Mouse (Mus musculus) forebrain, embryonic 12.5 days (tissue): ENCODE data around the gene Tk1. TPM values are rescaled to one million over a fixed set of nuclear protein-coding genes. Genes with fewer than 3 reads are reported as not detected.

Experiments used
- ATAC-seq: fragments of 200-750 bp; cut with Nextera tagmentation; 2 replicates; pipeline ENCODE4 v1.8.0; 2017; ENCODE audit warnings: moderate TSS enrichment; ENCODE audit not compliant: low FRiP score
- H3K27ac ChIP-seq: fragments of 300-500 bp; sonication (generic); 2 replicates; pipeline ENCODE4 v1.5.1; 2016; ENCODE audit warnings: mild to moderate bottlenecking
- H3K27me3 ChIP-seq: fragments of 300-500 bp; sonication (generic); 2 replicates; pipeline ENCODE4 v1.6.1; 2016; ENCODE audit warnings: mild to moderate bottlenecking
- H3K36me3 ChIP-seq: fragments of 300-500 bp; sonication (generic); replicated peaks from 2 replicates; pipeline ENCODE4 v1.6.1; 2016; ENCODE audit warnings: mild to moderate bottlenecking
- H3K4me1 ChIP-seq: fragments of 300-500 bp; sonication (generic); 2 replicates; pipeline ENCODE4 v1.6.1; 2016
- H3K4me2 ChIP-seq: fragments of 300-500 bp; sonication (generic); 2 replicates; pipeline ENCODE4 v1.6.1; 2016; ENCODE audit warnings: mild to moderate bottlenecking, moderate library complexity
- H3K4me3 ChIP-seq: fragments of 300-500 bp; sonication (generic); replicated peaks from 2 replicates; pipeline ENCODE4 v1.5.1; 2016; ENCODE audit warnings: mild to moderate bottlenecking
- H3K9ac ChIP-seq: fragments of 300-500 bp; sonication (generic); 2 replicates; pipeline ENCODE4 v1.6.1; 2016; ENCODE audit warnings: mild to moderate bottlenecking
- H3K9me3 ChIP-seq: fragments of 300-500 bp; sonication (generic); 2 replicates; pipeline ENCODE4 v1.6.1; 2016
- WGBS: fragments of 180-500 bp; shearing (Covaris S2); methylation state at CpG from one replicate; pipeline ENCODE4 v1.1.7; 2016; 5-methylcytosine and 5-hydroxymethylcytosine counted together
- polyA plus RNA-seq: library from polyadenylated mRNA; unstranded; fragments of >200 nt; fragmentation: Nextera tagmentation; extraction: Ambion mirVana; gene quantifications from 2 replicates; pipeline ENCODE4 v1.2.1, GENCODE M21; 2016

The Tk1 gene
- 110 and 115 TPM in 2 replicates for polyA plus RNA-seq

DNA sequence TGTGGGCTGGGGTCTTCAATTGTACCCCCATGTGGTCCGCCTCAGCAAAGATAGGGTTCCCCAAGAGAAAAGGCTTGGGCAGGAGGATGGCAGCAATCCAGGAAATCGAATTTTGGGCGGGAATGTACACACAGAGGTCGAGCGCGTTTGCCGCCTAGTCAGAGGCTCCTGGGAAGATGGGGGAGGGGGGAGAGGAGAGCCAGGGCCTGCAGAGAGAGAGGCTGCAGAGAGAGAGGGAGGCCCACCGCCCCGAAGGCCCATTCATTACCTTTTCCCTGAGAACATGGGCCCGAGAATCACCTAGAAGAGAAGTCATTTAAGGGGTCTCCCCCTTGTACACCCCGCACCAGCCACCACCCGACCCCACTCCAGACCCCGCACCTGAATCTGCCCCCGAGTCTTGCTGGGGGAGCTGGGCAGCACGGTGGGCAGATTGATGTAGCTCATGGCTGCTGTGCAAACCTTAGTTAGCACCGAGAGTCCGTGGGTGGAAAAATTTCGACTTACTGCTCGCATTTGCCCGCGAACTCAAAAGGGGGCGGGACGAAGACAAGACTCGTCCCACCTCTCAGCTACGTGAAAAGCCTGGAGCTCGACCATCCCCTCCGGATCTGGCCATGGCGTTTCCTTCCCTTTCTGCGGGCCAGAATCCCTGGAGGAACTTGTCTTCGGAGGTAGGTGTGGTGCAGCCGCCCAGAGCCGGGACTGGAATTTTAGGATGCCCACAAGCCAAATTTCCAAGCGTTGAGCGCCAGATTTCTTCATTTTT, at the start of gene Tk1, which contains the start of gene Afmid:
Gene Tk1 (minus strand): TSS at position 760 of the 769 bp plus-strand sequence.
Gene Afmid (plus strand): TSS at position 592 of the 769 bp plus-strand sequence.
- peak within 1 kb of the TSS; percentile 74 for H3K9ac ChIP-seq
- no peaks in the 10 kb centered on the region for H3K9me3 ChIP-seq
- peaks cover 62% of the 10 kb centered on the region for H3K4me1 ChIP-seq
- peak within 1 kb of the TSS; percentile 61 for H3K4me3 ChIP-seq
- H3K36me3 ChIP-seq = peaks cover 30% of the 10 kb centered on the region
- no peaks in the 10 kb centered on the region for H3K27me3 ChIP-seq
- peak within 1 kb of the TSS; percentile 81 for H3K4me2 ChIP-seq
- H3K27ac ChIP-seq = peak within 1 kb of the TSS; percentile 95
- ATAC-seq = peak; percentile 70
- under 1% methylated on average over 34 of the region's 34 CpGs for WGBS

DNA sequence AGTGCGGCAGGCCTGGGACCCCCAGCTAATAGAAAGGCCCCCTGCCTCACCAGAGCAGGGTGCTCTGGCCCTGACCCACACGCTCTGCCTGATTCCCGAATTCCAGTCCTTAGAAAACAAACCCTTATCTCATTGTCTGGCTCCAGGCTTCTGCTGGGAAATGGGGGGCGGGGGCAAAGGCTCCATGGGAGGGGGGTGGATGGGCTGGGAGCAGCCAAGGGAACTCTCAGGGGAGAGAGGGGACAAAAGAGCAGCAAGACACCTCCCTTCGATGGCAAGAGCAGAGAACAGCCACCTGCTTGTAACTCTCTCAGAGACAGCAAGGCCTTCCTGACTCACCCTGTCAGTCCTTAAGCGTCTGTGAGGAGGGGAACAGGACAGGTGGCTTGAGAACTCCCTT, 49.8 kb upstream of the Tk1 start:
- Histone ChIP-seq H3K27me3 (peaks cover 41% of the 10 kb centered on the region), H3K9ac (no peak overlapping the region), H3K27ac (no peak overlapping the region), H3K36me3 (no peaks in the 10 kb centered on the region), H3K9me3 (no peaks in the 10 kb centered on the region), H3K4me1 (peaks cover 37% of the 10 kb centered on the region), H3K4me3 (no peak overlapping the region), H3K4me2 (no peak overlapping the region)
- 11% methylated on average over 6 of the region's 6 CpGs for WGBS
- no peak for ATAC-seq

DNA sequence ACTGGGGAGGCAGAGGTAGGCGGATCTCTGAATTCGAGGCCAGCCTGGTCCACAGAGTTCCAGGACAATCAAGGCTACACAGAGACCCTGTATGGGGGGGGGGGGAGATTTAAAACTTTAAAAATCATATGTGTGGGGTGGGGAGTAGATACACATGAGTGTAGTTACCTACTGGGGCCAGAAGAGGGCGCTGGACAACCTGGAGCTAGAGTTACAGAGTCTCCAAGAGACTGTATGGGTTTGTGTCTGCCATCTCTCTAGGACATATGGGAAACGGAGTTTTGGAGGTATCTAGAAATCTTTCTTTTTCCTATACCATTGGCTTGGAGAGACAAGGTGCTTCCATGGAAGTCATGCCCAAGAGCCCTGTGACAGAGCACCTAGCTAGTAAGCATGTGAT, 48.5 kb upstream of the Tk1 start:
- Histone ChIP-seq H3K27me3 (peaks cover 28% of the 10 kb centered on the region), H3K4me3 (no peak overlapping the region), H3K9me3 (no peaks in the 10 kb centered on the region), H3K9ac (no peak overlapping the region), H3K27ac (no peak overlapping the region), H3K4me1 (peaks cover 37% of the 10 kb centered on the region), H3K4me2 (no peak overlapping the region), H3K36me3 (no peaks in the 10 kb centered on the region)
- 60% methylated on average over 4 of the region's 4 CpGs for WGBS
- no peak for ATAC-seq

DNA sequence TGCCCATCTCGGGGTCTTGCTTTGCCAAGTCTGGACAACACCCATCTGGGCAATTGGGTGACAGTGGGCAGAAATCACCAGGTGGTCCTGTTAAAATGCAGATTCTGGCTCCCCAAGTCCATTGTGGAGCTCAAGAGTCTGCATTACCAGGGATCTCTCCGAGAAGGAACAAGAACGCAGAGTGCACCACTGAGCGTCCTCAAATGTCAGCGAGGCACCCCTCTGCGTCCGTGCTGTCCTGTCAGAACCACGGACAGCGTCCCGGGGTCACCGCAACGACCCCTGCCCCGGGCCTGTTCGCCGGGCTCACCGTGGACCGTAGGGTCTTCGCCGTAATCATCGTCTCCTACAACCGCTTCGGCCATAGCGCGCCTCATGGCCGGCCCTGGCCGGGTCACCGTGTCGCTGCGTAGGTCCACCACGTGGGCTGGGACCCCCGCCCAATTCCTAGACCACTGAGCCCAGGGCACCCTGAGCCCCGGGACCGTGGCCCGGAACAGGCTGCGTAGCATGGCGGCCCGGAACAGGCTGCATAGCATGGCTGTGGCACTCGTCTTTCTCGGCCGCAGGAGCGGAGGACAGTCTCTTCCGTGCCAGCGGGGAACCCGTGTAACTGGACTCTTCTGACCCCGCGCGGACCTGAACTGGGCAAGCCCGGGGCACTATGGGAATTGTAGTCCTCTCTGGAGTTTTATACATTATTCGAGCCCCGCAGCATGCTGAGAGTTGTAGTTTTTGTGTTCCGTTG, 47.1 kb upstream of the Tk1 start, which contains the start of gene Tha1:
Gene Tha1 (minus strand): TSS at position 621 of the 748 bp plus-strand sequence.
- Histone ChIP-seq H3K4me2 (peak within 1 kb of the TSS; percentile 92), H3K4me3 (peak within 1 kb of the TSS; percentile 62), H3K9ac (peak within 1 kb of the TSS; percentile 64), H3K27ac (no peak within 1 kb of the TSS), H3K27me3 (peaks cover 24% of the 10 kb centered on the region), H3K9me3 (no peaks in the 10 kb centered on the region), H3K36me3 (no peaks in the 10 kb centered on the region), H3K4me1 (peaks cover 24% of the 10 kb centered on the region)
- WGBS = under 1% methylated on average over 51 of the region's 51 CpGs
- peak; percentile 85 for ATAC-seq

DNA sequence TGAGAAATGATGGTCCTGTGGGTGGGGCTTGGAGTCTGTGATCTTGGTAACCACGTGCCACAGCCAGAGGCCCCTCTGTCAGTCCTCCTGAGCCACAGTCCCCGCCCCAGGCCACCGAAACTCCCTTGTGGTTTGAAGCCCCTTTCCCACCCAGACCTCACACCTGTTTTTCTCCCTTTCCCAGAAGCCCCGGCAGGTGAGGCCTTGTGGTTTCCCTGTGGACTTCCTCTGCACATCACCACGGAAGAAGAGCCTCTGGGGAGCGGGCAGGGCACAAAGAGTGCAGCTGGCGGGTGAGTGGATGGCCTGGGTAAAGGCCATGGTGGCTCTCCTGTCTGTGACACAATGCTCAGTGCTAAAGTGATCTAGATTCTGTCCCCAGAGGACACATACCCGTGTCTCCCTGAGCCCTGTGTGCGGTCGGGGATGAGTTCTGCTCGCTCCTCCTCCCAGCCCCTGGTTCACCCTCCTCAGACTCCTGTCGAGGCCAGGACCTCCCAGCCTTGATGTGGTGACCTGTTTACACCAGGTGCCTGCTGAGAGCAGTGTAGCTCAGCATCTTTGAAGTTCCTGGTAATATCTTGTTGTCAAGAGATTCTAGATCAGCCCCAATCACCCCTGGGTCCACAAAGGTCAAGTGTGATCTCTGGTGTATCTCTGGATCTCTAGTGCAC, 46.2 kb upstream of the Tk1 start:
- peaks cover 26% of the 10 kb centered on the region for H3K4me1 ChIP-seq
- no peaks in the 10 kb centered on the region for H3K36me3 ChIP-seq
- H3K4me3 ChIP-seq = no peak overlapping the region
- no peak overlapping the region for H3K9ac ChIP-seq
- WGBS = 62% methylated on average over 12 of the region's 12 CpGs
- peak overlapping the region; percentile 92 for H3K4me2 ChIP-seq
- H3K9me3 ChIP-seq = no peaks in the 10 kb centered on the region
- H3K27ac ChIP-seq = no peak overlapping the region
- H3K27me3 ChIP-seq = peaks cover 19% of the 10 kb centered on the region
- ATAC-seq = no peak

DNA sequence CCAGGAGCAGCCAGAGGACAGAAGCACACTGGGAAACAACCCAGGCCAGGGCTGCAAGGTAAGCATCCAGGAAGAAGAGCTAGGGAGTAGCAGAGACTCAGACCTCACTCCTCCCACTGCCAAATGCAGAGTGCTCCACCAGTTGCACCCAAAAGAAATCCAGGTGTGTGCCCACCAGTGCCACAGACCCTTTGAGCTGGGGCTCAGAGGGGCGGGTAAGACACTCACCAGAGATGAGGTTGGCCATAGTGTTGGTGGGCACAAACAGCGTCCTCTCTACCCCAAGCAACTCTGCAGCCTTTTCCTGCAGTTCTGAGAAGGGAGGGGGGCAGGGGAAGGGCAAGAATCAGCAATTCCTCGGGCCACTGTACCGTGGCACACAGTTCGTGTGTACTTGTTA, 45.5 kb upstream of the Tk1 start:
- Histone ChIP-seq H3K9me3 (no peaks in the 10 kb centered on the region), H3K27ac (no peak overlapping the region), H3K4me2 (no peak overlapping the region), H3K36me3 (no peaks in the 10 kb centered on the region), H3K27me3 (peaks cover 19% of the 10 kb centered on the region; the same call in 1 of the 2 replicates), H3K4me3 (no peak overlapping the region), H3K9ac (no peak overlapping the region), H3K4me1 (peaks cover 32% of the 10 kb centered on the region)
- 72% methylated on average over 5 of the region's 5 CpGs for WGBS
- ATAC-seq = no peak

DNA sequence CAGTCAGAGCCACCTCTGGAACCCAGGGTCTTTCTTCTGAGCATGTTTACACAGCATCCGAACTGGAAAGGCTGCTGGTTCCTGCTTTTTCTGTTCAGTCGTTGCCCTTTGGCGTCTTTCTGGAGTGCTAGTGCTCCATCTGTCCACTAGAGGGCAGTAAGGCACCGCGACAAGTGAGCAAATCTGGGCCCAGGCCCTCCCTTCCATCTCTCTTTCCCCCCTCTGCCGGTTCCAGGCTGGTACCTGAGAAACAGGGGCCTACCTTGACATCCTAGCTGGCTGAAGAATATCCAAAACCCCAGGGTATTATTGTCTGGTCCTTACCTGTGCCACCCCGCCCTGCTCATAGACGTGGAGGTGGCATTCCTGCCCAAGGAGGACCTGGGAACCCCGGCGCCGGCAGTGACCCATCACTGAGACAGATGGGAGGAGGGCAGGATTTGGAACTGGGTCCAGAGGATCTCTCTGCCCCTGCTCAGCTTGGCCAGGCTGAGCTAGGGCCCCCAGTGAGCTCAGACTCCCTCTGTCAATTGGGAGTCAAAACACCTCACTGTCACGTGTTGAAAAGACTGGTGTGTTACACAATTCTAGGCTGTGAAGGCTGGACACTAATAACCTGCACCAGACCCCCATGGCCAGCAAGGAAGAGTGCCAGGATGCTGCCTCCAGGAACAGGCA, 44.9 kb upstream of the Tk1 start:
- Histone ChIP-seq H3K27me3 (peaks cover 19% of the 10 kb centered on the region; the same call in 1 of the 2 replicates), H3K27ac (no peak overlapping the region), H3K4me3 (no peak overlapping the region), H3K4me2 (peak overlapping the region; percentile 21; the same call in 1 of the 2 replicates), H3K9me3 (no peaks in the 10 kb centered on the region), H3K36me3 (no peaks in the 10 kb centered on the region), H3K9ac (no peak overlapping the region), H3K4me1 (peaks cover 38% of the 10 kb centered on the region)
- 33% methylated on average over 12 of the region's 12 CpGs for WGBS
- ATAC-seq = peak; percentile 31; the same call in 1 of the 2 replicates

DNA sequence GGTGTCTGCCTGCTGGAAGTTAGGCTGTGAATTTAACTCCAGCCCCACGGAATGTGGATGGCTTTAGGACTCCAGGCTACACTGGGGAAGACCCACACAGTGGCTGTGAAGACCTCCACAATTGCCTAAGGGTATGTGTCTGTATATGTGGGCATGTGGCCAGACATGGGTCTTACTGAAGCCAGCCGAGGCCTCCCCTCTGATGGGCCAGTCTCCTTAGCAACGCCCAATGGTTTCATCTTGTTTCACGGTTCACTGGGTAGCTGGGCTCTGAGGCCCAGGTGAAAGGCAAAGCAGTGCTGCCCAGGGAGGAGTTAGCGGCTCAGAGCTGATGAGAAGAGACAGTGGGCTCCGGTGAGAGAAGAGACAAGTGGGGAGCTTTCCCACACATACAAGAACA, 40.1 kb upstream of the Tk1 start:
- no peak overlapping the region for H3K4me3 ChIP-seq
- H3K4me2 ChIP-seq = peak overlapping the region; percentile 13; the same call in 1 of the 2 replicates
- no peaks in the 10 kb centered on the region for H3K9me3 ChIP-seq
- H3K4me1 ChIP-seq = peaks cover 34% of the 10 kb centered on the region
- peak; percentile 37; the same call in 1 of the 2 replicates for ATAC-seq
- H3K9ac ChIP-seq = no peak overlapping the region
- H3K36me3 ChIP-seq = no peaks in the 10 kb centered on the region
- 11% methylated on average over 6 of the region's 6 CpGs for WGBS
- peaks cover 42% of the 10 kb centered on the region for H3K27me3 ChIP-seq
- H3K27ac ChIP-seq = peak overlapping the region; percentile 75

DNA sequence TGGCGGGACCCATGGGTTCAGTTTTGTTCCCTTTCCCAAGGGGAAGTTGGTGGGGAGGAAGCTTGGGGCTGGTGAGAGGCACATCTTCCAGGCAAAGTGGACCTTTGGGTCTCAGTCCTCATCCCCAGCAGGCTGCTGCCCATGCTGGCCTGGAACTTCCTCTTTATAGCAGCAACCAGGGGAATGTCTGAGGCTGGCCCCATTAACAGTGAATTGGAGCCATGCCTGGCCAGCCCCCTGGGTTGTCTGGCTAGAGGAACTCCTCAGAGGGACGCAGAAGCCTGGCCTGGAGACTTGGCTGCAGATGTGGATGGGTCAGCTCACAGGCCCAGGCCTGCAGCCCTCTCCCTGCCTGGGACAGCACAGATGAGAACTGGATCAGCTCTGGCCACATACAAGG, 38.9 kb upstream of the Tk1 start:
- Histone ChIP-seq H3K27me3 (peaks cover 54% of the 10 kb centered on the region), H3K27ac (no peak overlapping the region), H3K4me2 (no peak overlapping the region), H3K36me3 (no peaks in the 10 kb centered on the region), H3K4me3 (no peak overlapping the region), H3K4me1 (peaks cover 42% of the 10 kb centered on the region), H3K9me3 (no peaks in the 10 kb centered on the region), H3K9ac (0 out of 2 replicates have a peak overlapping the region, but pooled peaks have one; percentile 12)
- WGBS = 74% methylated on average over 2 of the region's 2 CpGs
- no peak for ATAC-seq

DNA sequence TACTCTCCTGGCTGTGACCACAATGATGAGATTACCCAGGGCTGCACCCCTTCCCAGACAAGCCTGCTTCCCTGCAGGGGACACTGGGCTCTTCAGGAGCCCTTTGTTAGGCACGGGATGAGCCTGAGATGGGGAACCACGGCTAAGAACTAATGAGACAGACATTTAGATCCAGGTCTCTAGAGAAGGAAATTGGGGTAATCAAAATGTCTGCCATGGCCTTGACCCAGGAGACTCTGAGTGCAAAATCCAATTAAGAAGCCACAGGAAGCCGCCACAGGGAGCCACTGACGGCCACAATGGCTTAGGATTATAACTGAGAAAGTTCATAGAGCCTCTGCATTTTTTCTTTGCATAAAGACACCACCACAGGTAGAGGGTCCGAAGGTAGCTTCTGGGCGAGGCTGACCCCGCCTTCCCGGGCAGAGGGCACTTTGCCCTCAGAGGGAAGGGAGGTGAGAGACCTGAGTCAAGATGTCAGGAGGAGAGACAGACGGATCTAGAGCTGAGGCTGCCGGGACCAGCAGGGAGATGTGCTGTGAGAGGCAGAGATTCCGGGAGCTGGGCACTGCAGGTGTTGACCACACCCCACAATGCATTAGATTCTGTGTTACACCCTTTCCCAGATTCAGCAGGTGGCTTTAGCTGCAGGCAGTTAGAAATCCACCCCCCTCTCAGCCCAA, 37.4 kb upstream of the Tk1 start:
- Histone ChIP-seq H3K9me3 (no peaks in the 10 kb centered on the region), H3K27ac (no peak overlapping the region), H3K4me1 (peaks cover 44% of the 10 kb centered on the region), H3K36me3 (no peaks in the 10 kb centered on the region), H3K27me3 (peaks cover 69% of the 10 kb centered on the region), H3K4me3 (no peak overlapping the region), H3K9ac (no peak overlapping the region), H3K4me2 (no peak overlapping the region)
- no peak for ATAC-seq
- WGBS = 15% methylated on average over 11 of the region's 11 CpGs

DNA sequence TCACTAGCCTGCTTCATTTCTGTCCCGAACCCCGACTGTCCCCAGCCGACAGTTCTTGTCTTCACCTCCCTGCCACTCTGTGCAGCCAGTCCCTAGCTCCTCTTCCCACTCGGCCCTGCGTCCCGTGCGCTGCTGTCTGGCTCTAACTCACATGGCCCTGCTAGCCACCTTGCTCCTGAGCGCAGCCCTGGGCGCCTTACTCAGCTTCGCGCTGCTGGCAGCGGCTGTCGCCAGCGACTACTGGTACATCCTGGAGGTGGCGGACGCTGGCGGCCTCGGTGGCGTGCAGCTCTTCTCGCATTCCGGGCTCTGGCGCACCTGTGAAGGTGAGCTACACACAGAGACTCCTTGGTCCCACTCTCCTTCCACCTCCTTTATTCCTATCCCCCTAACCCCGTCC, 34.7 kb upstream of the Tk1 start, which contains the start of gene Tmem235:
Gene Tmem235 (plus strand): TSS at position 152 of the 400 bp plus-strand sequence.
- H3K4me2 ChIP-seq = peak within 1 kb of the TSS; percentile 31
- H3K27ac ChIP-seq = no peak within 1 kb of the TSS
- peaks cover 20% of the 10 kb centered on the region for H3K36me3 ChIP-seq
- H3K9ac ChIP-seq = peak within 1 kb of the TSS; percentile 21; the same call in 1 of the 2 replicates
- peaks cover 25% of the 10 kb centered on the region for H3K4me1 ChIP-seq
- WGBS = 4% methylated on average over 23 of the region's 23 CpGs
- no peak for ATAC-seq
- 0 out of 2 replicates have a peak within 1 kb of the TSS, but pooled peaks have one; percentile 13 for H3K4me3 ChIP-seq
- 0 out of 2 replicates have a peak, but pooled peaks cover 5% of the 10 kb centered on the region for H3K9me3 ChIP-seq
- peaks cover 69% of the 10 kb centered on the region for H3K27me3 ChIP-seq
